Mouse (Mus musculus) heart, embryonic 14.5 days (tissue): Measurements from ENCODE around the gene Rptor. TPM values are rescaled to one million over a fixed set of nuclear protein-coding genes. Genes with fewer than 3 reads are reported as not detected.

Experiments used
- ATAC-seq: fragments of 200-750 bp; cut with Nextera tagmentation; 2 replicates; pipeline ENCODE4 v1.8.0; 2017; ENCODE audit warnings: low read depth, moderate TSS enrichment; ENCODE audit not compliant: insufficient number of reproducible peaks, insufficient read depth, low FRiP score
- H3K27ac ChIP-seq, 2 experiments: fragments of 200-500 bp in 1 of 2; fragments of 300-500 bp in 1 of 2; sonication (generic) in 1 of 2; replicated peaks in 1 of 2; 2 replicates each; pipeline ENCODE4 v1.5.1; 2012 to 2014; ENCODE audit warnings: low read depth in 2 of 2, low read length in 2 of 2, control low read depth in 1 of 2, mild to moderate bottlenecking in 1 of 2, mixed read lengths in 1 of 2; ENCODE audit not compliant: control insufficient read depth in 1 of 2, insufficient read depth in 1 of 2
- H3K27me3 ChIP-seq: fragments of 300-500 bp; sonication (generic); 2 replicates; pipeline ENCODE4 v1.6.1; 2014; ENCODE audit warnings: mild to moderate bottlenecking, low read length, control low read depth; ENCODE audit not compliant: control insufficient read depth, insufficient read depth
- H3K36me3 ChIP-seq: fragments of 300-500 bp; sonication (generic); 2 replicates; pipeline ENCODE4 v1.6.1; 2014; ENCODE audit warnings: mild to moderate bottlenecking, control low read depth, low read length, mixed read lengths; ENCODE audit not compliant: control insufficient read depth, insufficient read depth
- H3K4me1 ChIP-seq, 2 experiments: fragments of 200-500 bp in 1 of 2; fragments of 300-500 bp in 1 of 2; sonication (generic) in 1 of 2; 2 replicates each; pipeline ENCODE4 v1.6.1; 2012 to 2014; ENCODE audit warnings: low read length in 2 of 2, control low read depth in 1 of 2, mixed read lengths in 1 of 2; ENCODE audit not compliant: control insufficient read depth in 2 of 2, insufficient read depth in 2 of 2
- H3K4me2 ChIP-seq: fragments of 300-500 bp; sonication (generic); 2 replicates; pipeline ENCODE4 v1.6.1; 2014; ENCODE audit warnings: mild to moderate bottlenecking, low read length
- H3K4me3 ChIP-seq, 2 experiments: fragments of 200-500 bp in 1 of 2; fragments of 300-500 bp in 1 of 2; sonication (generic) in 1 of 2; 2 replicates each; pipeline ENCODE4 v1.5.1; 2012 to 2014; ENCODE audit warnings: low read length in 2 of 2, mild to moderate bottlenecking in 2 of 2, control low read depth in 1 of 2, low read depth in 1 of 2, moderate library complexity in 1 of 2; ENCODE audit not compliant: control insufficient read depth in 1 of 2, insufficient read depth in 1 of 2
- H3K9ac ChIP-seq: fragments of 300-500 bp; sonication (generic); 2 replicates; pipeline ENCODE4 v1.6.1; 2014; ENCODE audit warnings: mild to moderate bottlenecking, low read length
- H3K9me3 ChIP-seq: fragments of 300-500 bp; sonication (generic); 2 replicates; pipeline ENCODE4 v1.6.1; 2016; ENCODE audit warnings: low read length, control low read depth; ENCODE audit not compliant: control insufficient read depth
- WGBS: fragments of 180-500 bp; shearing (Covaris S2); extraction: QIAGEN DNeasy Blood & Tissue Kit; methylation state at CpG from one replicate; pipeline ENCODE4 v1.1.7; 2014; 5-methylcytosine and 5-hydroxymethylcytosine counted together
- polyA plus RNA-seq: library from polyadenylated mRNA; unstranded; fragments of >200 nt; fragmentation: Nextera tagmentation; extraction: Ambion mirVana; gene quantifications from 2 replicates; pipeline ENCODE4 v1.2.1, GENCODE M21; 2014

The Rptor gene
- polyA plus RNA-seq, 1 experiment from 2014 or later, result 11.2 TPM

DNA sequence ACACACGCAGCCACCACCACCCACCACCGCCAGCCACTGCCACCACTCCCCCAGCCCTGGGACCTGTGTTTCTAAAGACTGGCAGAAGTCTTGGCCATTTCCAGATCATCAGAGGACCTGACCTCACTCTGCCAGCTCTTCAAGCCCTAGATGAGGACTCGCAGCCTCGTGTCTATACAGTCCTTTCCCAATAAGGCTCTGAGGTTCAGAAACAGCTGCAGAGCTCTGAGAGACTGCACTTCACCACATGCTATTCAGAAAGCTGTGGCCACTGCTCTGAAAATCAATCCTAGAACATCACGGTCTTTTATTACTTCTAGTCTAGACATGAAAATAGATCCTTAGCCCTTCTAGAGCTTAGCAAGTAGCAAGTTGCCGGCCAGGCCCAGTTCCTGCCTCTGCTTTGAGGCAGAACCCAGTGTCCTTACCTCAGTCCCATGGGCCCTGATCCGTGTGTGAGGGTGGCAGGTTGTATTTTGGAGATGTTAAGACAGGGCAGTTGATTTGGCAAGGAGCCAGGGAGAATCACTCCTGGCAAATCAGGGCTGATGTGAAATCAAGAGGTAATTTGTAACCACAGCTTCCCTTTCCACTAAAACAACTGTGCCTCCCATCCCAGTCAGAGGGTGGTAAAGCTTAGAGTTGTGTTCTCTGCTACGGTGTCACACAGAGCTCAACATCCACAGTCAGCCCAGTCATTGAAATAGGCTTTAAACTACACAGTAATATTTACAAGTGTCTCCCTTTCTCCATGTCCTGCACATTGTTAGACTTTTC is 260.0 kb downstream of the Rptor start:
- 88% methylated on average over 8 of the region's 8 CpGs for WGBS
- Histone ChIP-seq H3K9me3 (no peaks in the 10 kb centered on the region), H3K4me1 (no peaks in the 10 kb centered on the region), H3K27me3 (no peaks in the 10 kb centered on the region), H3K27ac (no peak overlapping the region), H3K4me3 (no peak overlapping the region), H3K9ac (no peak overlapping the region), H3K36me3 (peaks cover 49% of the 10 kb centered on the region), H3K4me2 (no peak overlapping the region)
- no peak for ATAC-seq

DNA sequence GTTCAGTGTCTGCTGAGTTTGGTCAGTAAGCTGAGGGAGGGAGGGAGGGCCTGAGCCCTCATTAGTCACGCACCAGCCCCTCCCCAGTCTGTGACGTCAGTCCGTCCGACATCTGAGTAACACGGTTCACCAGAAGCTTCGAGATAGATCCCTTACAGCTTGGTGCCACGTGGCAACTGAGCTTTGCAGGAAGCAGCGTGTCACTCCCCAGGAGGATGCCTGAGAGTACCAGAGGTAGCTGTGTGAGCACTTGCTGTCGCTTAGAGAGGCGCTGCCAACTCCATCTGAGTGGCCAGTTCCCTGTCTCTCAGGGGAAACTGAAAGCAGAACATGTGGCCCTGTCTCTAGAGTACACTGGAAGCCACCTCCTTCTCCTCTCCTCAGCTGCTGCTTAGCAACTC is 260.7 kb downstream of the Rptor start:
- H3K9me3 ChIP-seq, result no peaks in the 10 kb centered on the region
- 0 out of 2 replicates have a peak overlapping the region, but pooled peaks have one; percentile 11 for H3K4me2 ChIP-seq
- WGBS, result 45% methylated on average over 10 of the region's 10 CpGs
- no peaks in the 10 kb centered on the region for H3K4me1 ChIP-seq
- no peak for ATAC-seq
- H3K4me3 ChIP-seq, result no peak overlapping the region
- peaks cover 47% of the 10 kb centered on the region for H3K36me3 ChIP-seq
- no peak overlapping the region for H3K27ac ChIP-seq
- H3K9ac ChIP-seq, result no peak overlapping the region
- H3K27me3 ChIP-seq, result no peaks in the 10 kb centered on the region

DNA sequence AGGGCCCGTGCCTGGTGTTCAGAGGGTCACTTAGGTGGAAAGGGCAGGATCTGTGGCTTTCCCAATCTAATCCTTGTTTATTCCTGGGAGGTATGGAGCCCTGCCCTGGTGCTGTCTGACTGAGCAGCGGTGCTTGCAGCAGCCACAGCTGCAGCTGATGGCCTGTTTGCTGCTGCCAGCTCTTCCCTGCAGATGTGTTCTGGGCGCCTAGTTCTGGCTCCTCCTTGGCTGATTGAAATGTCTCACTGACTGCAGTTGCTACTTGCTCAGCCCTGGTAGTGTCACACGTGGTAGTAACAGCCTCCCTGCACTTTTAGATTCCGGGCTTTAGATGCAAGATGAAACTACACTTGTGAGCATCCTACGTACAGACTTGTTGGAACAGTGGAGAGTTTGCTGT is 264.1 kb downstream of the Rptor start:
- no peak for ATAC-seq
- H3K4me1 ChIP-seq, result no peaks in the 10 kb centered on the region
- no peak overlapping the region for H3K27ac ChIP-seq
- no peak overlapping the region for H3K9ac ChIP-seq
- no peaks in the 10 kb centered on the region for H3K9me3 ChIP-seq
- H3K4me3 ChIP-seq, result no peak overlapping the region
- peaks cover 55% of the 10 kb centered on the region for H3K36me3 ChIP-seq
- WGBS, result 86% methylated on average over 6 of the region's 6 CpGs
- H3K27me3 ChIP-seq, result no peaks in the 10 kb centered on the region
- H3K4me2 ChIP-seq, result no peak overlapping the region

DNA sequence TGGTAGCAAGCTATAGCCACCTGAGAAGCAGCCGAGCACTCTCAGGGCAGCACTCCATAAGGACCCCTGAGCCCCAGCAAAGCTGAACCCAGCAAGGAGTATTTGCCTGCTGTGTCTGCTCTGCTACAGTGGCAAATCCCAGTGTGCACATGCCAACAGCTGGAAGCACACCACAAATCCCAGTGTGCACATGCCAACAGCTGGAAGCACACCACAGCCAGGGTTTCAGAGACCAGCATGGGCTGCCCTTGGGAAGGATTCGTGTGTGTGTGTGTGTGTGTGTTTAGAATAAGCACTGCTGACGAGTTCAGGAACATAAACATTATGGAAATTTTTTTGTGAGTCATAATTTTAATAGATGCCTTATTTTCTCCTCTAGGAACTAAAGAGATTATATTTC is 265.4 kb downstream of the Rptor start:
- no peaks in the 10 kb centered on the region for H3K9me3 ChIP-seq
- no peak overlapping the region for H3K9ac ChIP-seq
- H3K4me3 ChIP-seq, result no peak overlapping the region
- H3K27me3 ChIP-seq, result no peaks in the 10 kb centered on the region
- H3K36me3 ChIP-seq, result peaks cover 64% of the 10 kb centered on the region
- H3K4me1 ChIP-seq, result no peaks in the 10 kb centered on the region
- 91% methylated on average over 3 of the region's 3 CpGs for WGBS
- H3K27ac ChIP-seq, result no peak overlapping the region
- no peak for ATAC-seq
- no peak overlapping the region for H3K4me2 ChIP-seq

DNA sequence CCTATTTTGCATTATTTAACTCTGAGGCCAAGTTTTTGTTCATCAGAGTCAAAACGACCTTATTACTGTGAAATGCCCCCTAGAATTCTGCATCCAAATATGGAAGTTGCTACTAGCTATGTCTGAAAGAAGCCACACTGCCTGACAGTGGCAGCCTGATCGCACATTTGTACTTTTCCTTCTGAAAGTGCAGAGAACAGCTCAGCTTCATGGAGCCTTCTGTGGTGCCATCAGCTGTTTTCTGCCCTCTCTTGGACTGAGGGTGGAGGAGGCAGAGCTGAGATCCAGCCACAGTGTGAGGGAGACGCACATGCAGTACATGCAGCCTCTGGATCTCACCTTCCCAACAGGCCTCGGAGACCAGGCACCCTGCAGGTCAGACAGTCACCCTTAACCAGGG is 265.9 kb downstream of the Rptor start:
- H3K36me3 ChIP-seq, result peaks cover 68% of the 10 kb centered on the region
- 76% methylated on average over 4 of the region's 4 CpGs for WGBS
- H3K27ac ChIP-seq, result no peak overlapping the region
- H3K9me3 ChIP-seq, result no peaks in the 10 kb centered on the region
- H3K4me2 ChIP-seq, result no peak overlapping the region
- no peak for ATAC-seq
- no peaks in the 10 kb centered on the region for H3K4me1 ChIP-seq
- no peaks in the 10 kb centered on the region for H3K27me3 ChIP-seq
- H3K4me3 ChIP-seq, result no peak overlapping the region
- no peak overlapping the region for H3K9ac ChIP-seq

DNA sequence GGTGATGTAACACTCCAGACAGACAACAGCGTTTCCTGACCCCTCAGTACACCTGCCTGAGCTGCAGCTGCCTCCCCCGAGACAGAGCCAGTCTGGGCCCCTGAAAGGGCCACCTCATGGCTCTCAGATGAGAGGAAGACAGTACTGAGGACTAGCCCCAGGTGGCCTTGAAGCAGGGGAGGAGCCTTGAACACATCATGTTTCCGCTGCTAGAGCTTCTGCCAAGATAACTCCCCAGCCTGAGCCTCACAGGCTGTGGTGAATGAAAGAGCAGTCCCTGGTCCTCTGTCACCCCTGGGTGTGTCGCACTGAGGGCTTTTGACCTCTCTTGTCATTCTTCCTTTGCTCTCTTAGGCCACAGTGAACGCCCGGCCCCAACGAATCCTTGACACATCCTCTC is 268.4 kb downstream of the Rptor start:
- peaks cover 80% of the 10 kb centered on the region for H3K36me3 ChIP-seq

DNA sequence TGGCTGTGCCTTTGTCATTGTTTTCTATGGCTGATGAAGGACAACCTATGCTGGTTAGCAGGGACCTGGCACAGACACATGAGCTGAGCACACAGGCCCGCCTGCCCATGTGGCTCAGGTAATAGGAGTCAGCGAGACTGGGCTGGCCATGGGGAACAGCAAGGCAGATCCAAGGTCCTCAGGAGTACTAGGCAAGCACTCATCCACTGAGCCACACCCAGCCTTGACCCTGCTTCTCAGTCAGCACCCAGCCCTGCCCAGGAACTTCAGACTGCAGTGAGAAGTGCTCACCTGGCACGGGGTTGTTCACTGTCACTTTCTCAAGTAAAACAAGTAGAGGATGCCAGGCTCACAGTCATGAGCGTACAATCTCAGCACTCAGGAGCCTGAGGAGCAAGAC is 270.9 kb downstream of the Rptor start:
- Histone ChIP-seq H3K27ac (no peak overlapping the region), H3K4me3 (no peak overlapping the region), H3K9me3 (no peaks in the 10 kb centered on the region), H3K36me3 (peaks cover 87% of the 10 kb centered on the region), H3K4me1 (no peaks in the 10 kb centered on the region), H3K27me3 (no peaks in the 10 kb centered on the region), H3K9ac (no peak overlapping the region), H3K4me2 (no peak overlapping the region)
- no peak for ATAC-seq
- whole genome bisulfite sequencing, result 90% methylated on average over 4 of the region's 4 CpGs

More for the DNA sequence above, 268.4 kb downstream of the Rptor start:
- Histone ChIP-seq H3K9me3 (no peaks in the 10 kb centered on the region), H3K9ac (no peak overlapping the region), H3K4me3 (no peak overlapping the region), H3K4me2 (no peak overlapping the region), H3K27ac (no peak overlapping the region), H3K27me3 (no peaks in the 10 kb centered on the region), H3K4me1 (no peaks in the 10 kb centered on the region)
- ATAC-seq, result no peak
- 84% methylated on average over 7 of the region's 7 CpGs for WGBS

DNA sequence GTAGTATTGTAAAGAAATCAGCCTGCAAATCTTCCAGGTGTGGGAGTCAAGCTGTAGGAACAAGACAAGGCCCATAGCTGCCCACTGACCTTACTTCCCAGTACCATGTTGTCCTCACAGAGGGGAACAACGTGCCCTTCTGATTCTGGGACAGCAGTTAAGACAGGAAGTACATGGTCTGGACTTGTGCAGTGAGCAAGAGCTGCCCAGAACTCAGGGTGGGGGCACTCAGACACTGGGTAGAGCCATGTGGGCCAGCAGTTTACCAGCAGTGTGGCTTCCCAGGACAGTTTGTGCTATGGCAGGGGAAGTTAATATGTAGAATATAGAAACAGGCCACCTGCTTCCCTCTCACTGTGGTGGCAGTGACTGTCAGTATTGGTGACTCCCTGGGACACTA is 272.1 kb downstream of the Rptor start:
- Histone ChIP-seq H3K9me3 (no peaks in the 10 kb centered on the region), H3K27ac (no peak overlapping the region), H3K27me3 (no peaks in the 10 kb centered on the region), H3K4me1 (no peaks in the 10 kb centered on the region), H3K9ac (no peak overlapping the region), H3K4me3 (no peak overlapping the region), H3K4me2 (no peak overlapping the region), H3K36me3 (peaks cover 87% of the 10 kb centered on the region)
- 69% methylated on average over 1 of the region's 1 CpGs for WGBS
- ATAC-seq, result no peak
